Mouse (Mus musculus) left cerebral cortex, postnatal 4 days (tissue): ENCODE data around the gene Bahcc1. TPM values are rescaled to one million over a fixed set of nuclear protein-coding genes. Genes with fewer than 3 reads are reported as not detected.

Experiments used
- DNase-seq: peaks from one replicate; pipeline ENCODE4 v3.0.0-alpha.2; 2022
- intact Hi-C: fragments of 180-260 bp; cut with DNase I; formaldehyde crosslinking; loops from one replicate; pipeline ENCODE4 v1.15.1; 2025
- total RNA-seq, 2 experiments: library from RNA; stranded (reverse); gene quantifications; 2 replicates each; pipeline ENCODE4 v1.2.3; 2021

Gene Bahcc1
- total RNA-seq, 2 experiments from 2014 or later = 36.5 to 39.5 TPM

- intact Hi-C loops = no loop called here
Measured at GRCm38 (mm10) chr11:120283542-120283941, 50.8 kb downstream of the Bahcc1 start.

GRCm38 (mm10) chr11:120289644-120290043 is 56.9 kb downstream of the Bahcc1 start:
- DNase-seq = no peak
- intact Hi-C loops = no loop called here

More at GRCm38 (mm10) chr11:120283542-120283941, 50.8 kb downstream of the Bahcc1 start:
- no peak for DNase-seq

- intact Hi-C loops = no loop called here
- DNase-seq = no peak
Measured at GRCm38 (mm10) chr11:120290266-120290665, 57.5 kb downstream of the Bahcc1 start.

- intact Hi-C loops = no loop called here
- no peak for DNase-seq
Measured at GRCm38 (mm10) chr11:120293714-120294113, 61.0 kb downstream of the Bahcc1 start.

- intact Hi-C loops = no loop called here
- DNase-seq = no peak
Measured at GRCm38 (mm10) chr11:120296305-120297144, 63.8 kb downstream of the Bahcc1 start.

- DNase-seq = no peak
- intact Hi-C loops = no loop called here
Measured at GRCm38 (mm10) chr11:120297767-120298166, 65.0 kb downstream of the Bahcc1 start.

GRCm38 (mm10) chr11:120298441-120299141 is 65.8 kb downstream of the Bahcc1 start:
- DNase-seq = no peak
- intact Hi-C loops = no loop called here

GRCm38 (mm10) chr11:120299484-120299883 is 66.7 kb downstream of the Bahcc1 start:
- DNase-seq = no peak
- intact Hi-C loops = no loop called here

GRCm38 (mm10) chr11:120303119-120303518 is 70.4 kb downstream of the Bahcc1 start:
- intact Hi-C loops = no loop called here

GRCm38 (mm10) chr11:120303559-120304349 is 71.0 kb downstream of the Bahcc1 start:
- DNase-seq = no peak
- intact Hi-C loops = no loop called here

More at GRCm38 (mm10) chr11:120303119-120303518, 70.4 kb downstream of the Bahcc1 start:
- no peak for DNase-seq

GRCm38 (mm10) chr11:120304350-120304694 is 71.6 kb downstream of the Bahcc1 start:
- no peak for DNase-seq
- intact Hi-C loops = no loop called here

- intact Hi-C loops = loop anchor here (5.0 kb wide), 3 partner anchors 73 to 193 kb away; partner anchors contain the start of gene Bahcc1
- peak; percentile 97 for DNase-seq
Measured at GRCm38 (mm10) chr11:120304886-120305534, 72.3 kb downstream of the Bahcc1 start.

- intact Hi-C loops = loop anchor here (5.0 kb wide), 3 partner anchors 73 to 193 kb away; partner anchors contain the start of gene Bahcc1
- DNase-seq = no peak
Measured at GRCm38 (mm10) chr11:120305535-120306365, 73.0 kb downstream of the Bahcc1 start.

GRCm38 (mm10) chr11:120306366-120307131 is 73.8 kb downstream of the Bahcc1 start:
- intact Hi-C loops = loop anchor here (5.0 kb wide), 3 partner anchors 74 to 194 kb away; partner anchors contain the start of gene Bahcc1
- DNase-seq = no peak

GRCm38 (mm10) chr11:120307132-120307413 is 74.3 kb downstream of the Bahcc1 start:
- no peak for DNase-seq
- intact Hi-C loops = loop anchor here (5.0 kb wide), 3 partner anchors 75 to 195 kb away; partner anchors contain the start of gene Bahcc1

- DNase-seq = peak; percentile 97
- intact Hi-C loops = loop anchor here (5.0 kb wide), 3 partner anchors 75 to 195 kb away; partner anchors contain the start of gene Bahcc1
Measured at GRCm38 (mm10) chr11:120307566-120308430, 75.1 kb downstream of the Bahcc1 start.

GRCm38 (mm10) chr11:120308441-120309320 is 75.9 kb downstream of the Bahcc1 start:
- no peak for DNase-seq
- intact Hi-C loops = loop anchor here (5.0 kb wide), 3 partner anchors 76 to 196 kb away; partner anchors contain the start of gene Bahcc1
